In the genomic region with DNA sequence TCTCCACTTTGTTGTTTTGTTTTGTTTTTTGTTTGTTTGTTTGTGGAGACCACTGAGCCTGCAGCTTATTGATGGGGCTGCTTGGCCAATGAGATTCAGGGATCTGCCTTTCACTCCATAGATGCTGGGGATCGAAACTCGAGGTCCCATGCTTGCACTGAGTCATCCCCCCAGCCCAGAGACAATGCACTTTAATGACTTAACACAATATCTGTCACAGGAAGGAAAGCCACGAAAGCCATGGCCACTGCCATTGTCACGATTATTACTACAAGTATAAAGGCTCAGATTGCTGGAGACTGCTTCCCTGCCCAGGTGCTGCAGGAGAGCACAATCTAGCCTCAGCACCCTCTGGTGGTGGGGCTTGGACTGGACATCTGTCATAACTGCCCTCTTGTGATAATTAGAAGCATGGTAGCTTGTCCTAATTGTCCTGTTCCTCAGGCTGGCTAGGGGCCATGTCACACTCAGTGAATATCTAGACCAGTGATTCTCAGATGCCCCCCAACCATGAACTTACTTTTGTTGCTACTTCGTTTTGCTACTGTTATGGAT, we compare ENCODE assay signal across 10 mouse cellular contexts. TPM values are rescaled to one million over a fixed set of nuclear protein-coding genes. Genes with fewer than 3 reads are reported as not detected.
DNase-seq lines count a peak whose midpoint lies in the region; ATAC-seq and TF ChIP-seq lines count a peak whose summit lies in the region.
"Had no signal": no experiment of that assay in that cellular context is flagged by ENCODE, and none has a peak within 500 bp of the region (broad histone marks: within the 10 kb centered on the region; RNA-seq: fewer than 3 reads in every experiment).

No protein-coding gene starts in this region.

- H3K4me3 ChIP-seq in heart, adult 2 months, result no peak overlapping the region
- H3K4me3 ChIP-seq in heart, embryonic 10.5 days, result no peak overlapping the region
- no peak overlapping the region for H3K4me3 ChIP-seq in liver, postnatal 0 days (ENCODE audit: low read depth, low read length)
- no peak overlapping the region for H3K4me3 ChIP-seq in liver, embryonic 12.5 days
- no peak overlapping the region for H3K4me3 ChIP-seq in MEL (ENCODE audit: control insufficient read depth in 1 of 2, insufficient read depth in 1 of 2, low read depth in 2 of 2, low read length in 2 of 2)
- H3K4me3 ChIP-seq: hindbrain, embryonic 12.5 days had no signal

- H3K79me2 ChIP-seq in heart, adult 2 months (replicated peaks; ENCODE audit: control insufficient read depth, insufficient read depth, low read length), result no peaks in the 10 kb centered on the region
- no peaks in the 10 kb centered on the region for H3K79me2 ChIP-seq in MEL (ENCODE audit: control insufficient read depth, insufficient read depth, low read length, poor library complexity)

- 38% methylated on average over 5 of the region's 5 CpGs for WGBS in heart, adult 2 months
- WGBS in heart, embryonic 10.5 days, result 61% methylated on average over 5 of the region's 5 CpGs
- WGBS in liver, postnatal 0 days (ENCODE audit: insufficient replicate concordance), result 37% methylated on average over 5 of the region's 5 CpGs
- 43% methylated on average over 5 of the region's 5 CpGs for WGBS in liver, embryonic 12.5 days (ENCODE audit: insufficient replicate concordance)

- no peak overlapping the region for H3K27ac ChIP-seq in heart, adult 2 months
- H3K27ac ChIP-seq in heart, embryonic 10.5 days, result no peak overlapping the region
- no peak overlapping the region for H3K27ac ChIP-seq in liver, postnatal 0 days (ENCODE audit: low read depth)
- H3K27ac ChIP-seq in liver, embryonic 12.5 days, result no peak overlapping the region
- no peak overlapping the region for H3K27ac ChIP-seq in MEL (ENCODE audit: control insufficient read depth, low read depth, low read length)
- H3K27ac ChIP-seq: hindbrain, embryonic 12.5 days; macrophage had no signal

- no peaks in the 10 kb centered on the region for H3K9me3 ChIP-seq in heart, embryonic 10.5 days
- no peaks in the 10 kb centered on the region for H3K9me3 ChIP-seq in liver, postnatal 0 days (ENCODE audit: low read length)
- no peaks in the 10 kb centered on the region for H3K9me3 ChIP-seq in liver, embryonic 12.5 days (replicated peaks)
- no peaks in the 10 kb centered on the region for H3K9me3 ChIP-seq in MEL (replicated peaks; ENCODE audit: insufficient read depth, low read length)
- H3K9me3 ChIP-seq: hindbrain, embryonic 12.5 days had no signal

- TF ChIP-seq RAD21 in MEL (IDR thresholded peaks at IDR 0.05; ENCODE audit: low read depth, low read length), result no peak

- no peaks in the 10 kb centered on the region for H3K4me1 ChIP-seq in heart, adult 2 months (ENCODE audit: control insufficient read depth, insufficient read depth, low read length)
- no peaks in the 10 kb centered on the region for H3K4me1 ChIP-seq in heart, embryonic 10.5 days
- H3K4me1 ChIP-seq in liver, postnatal 0 days (ENCODE audit: insufficient read depth), result no peaks in the 10 kb centered on the region
- H3K4me1 ChIP-seq in liver, embryonic 12.5 days, result no peaks in the 10 kb centered on the region
- H3K4me1 ChIP-seq in MEL (ENCODE audit: control insufficient read depth in 1 of 2, insufficient read depth in 2 of 2, low read length in 2 of 2), result no peaks in the 10 kb centered on the region

- intact Hi-C loops in heart, adult 2 months (cut with DNase I), result no loop called here

- no peak for DNase-seq in heart, adult 2 months
- DNase-seq in heart, embryonic 10.5 days (ENCODE audit: low spot score), result no peak
- no peak for DNase-seq in liver, postnatal 0 days
- DNase-seq in MEL (ENCODE audit: low read depth, low spot score), result no peak
- no peak for DNase-seq in spleen, postnatal 36 days (ENCODE audit: low spot score in 2 of 2)

- H3K27me3 ChIP-seq in heart, adult 2 months (ENCODE audit: control insufficient read depth, insufficient read depth, low read length), result no peaks in the 10 kb centered on the region
- no peaks in the 10 kb centered on the region for H3K27me3 ChIP-seq in heart, embryonic 10.5 days (ENCODE audit: insufficient read depth, poor library complexity, severe bottlenecking)
- no peaks in the 10 kb centered on the region for H3K27me3 ChIP-seq in liver, postnatal 0 days (ENCODE audit: insufficient read depth, low read length)
- no peaks in the 10 kb centered on the region for H3K27me3 ChIP-seq in liver, embryonic 12.5 days (replicated peaks)
- H3K27me3 ChIP-seq in MEL (ENCODE audit: control insufficient read depth in 1 of 2, insufficient read depth in 2 of 2, low read length in 2 of 2), result peaks cover 0 to 3% of the 10 kb centered on the region in 2 experiments; a peak in 1 of 4 replicates
- H3K27me3 ChIP-seq: hindbrain, embryonic 12.5 days had no signal

- TF ChIP-seq CTCF in heart, adult 2 months (IDR thresholded peaks at IDR 0.05), result peak; percentile 63
- peak; percentile 46 for TF ChIP-seq CTCF in liver, postnatal 0 days (IDR thresholded peaks at IDR 0.05; ENCODE audit: low read depth)
- peak; percentile 28 to 39 (median 29); a peak in 5 of 6 replicates for TF ChIP-seq CTCF in MEL (IDR thresholded peaks at IDR 0.05 in 2 of 3, conservative IDR thresholded peaks at IDR 0.05 in 1 of 3; ENCODE audit: control insufficient read depth in 1 of 3, insufficient read depth in 1 of 3, low read depth in 2 of 3, low read length in 3 of 3, poor library complexity in 1 of 3, severe bottlenecking in 1 of 3)

- no peak for TF ChIP-seq EP300 in heart, adult 2 months (IDR thresholded peaks at IDR 0.05; ENCODE audit: insufficient read depth, low read depth, low read length)
- TF ChIP-seq EP300 in liver, postnatal 0 days (IDR thresholded peaks at IDR 0.05; ENCODE audit: low read depth), result no peak
- TF ChIP-seq EP300 in MEL (IDR thresholded peaks at IDR 0.05; ENCODE audit: low read depth in 1 of 2, low read length in 2 of 2), result no peak

- no peak for ATAC-seq in liver, postnatal 0 days
- no peak for ATAC-seq in liver, embryonic 12.5 days
- 0 out of 2 replicates have a peak, but pooled peaks have one; percentile 32 for ATAC-seq in common myeloid progenitor, adult 5-6 weeks (replicated peaks; ENCODE audit: low read depth, poor library complexity, severe bottlenecking)

- H3K9ac ChIP-seq in heart, adult 2 months (ENCODE audit: low read depth, low read length), result no peak overlapping the region
- H3K9ac ChIP-seq in liver, postnatal 0 days (replicated peaks), result no peak overlapping the region
- H3K9ac ChIP-seq in liver, embryonic 12.5 days, result no peak overlapping the region
- no peak overlapping the region for H3K9ac ChIP-seq in MEL (ENCODE audit: control insufficient read depth, low read depth, low read length, poor library complexity, severe bottlenecking)
- H3K9ac ChIP-seq: hindbrain, embryonic 12.5 days had no signal

- H3K4me2 ChIP-seq in liver, postnatal 0 days (ENCODE audit: low read depth, low read length), result no peak overlapping the region
- H3K4me2 ChIP-seq in liver, embryonic 12.5 days, result no peak overlapping the region
- H3K4me2 ChIP-seq: hindbrain, embryonic 12.5 days had no signal

- no peak for TF ChIP-seq POLR2A in heart, adult 2 months (IDR thresholded peaks at IDR 0.05; ENCODE audit: insufficient read depth, low read depth, low read length)
- no peak for TF ChIP-seq POLR2A in MEL (IDR thresholded peaks at IDR 0.05; ENCODE audit: control insufficient read depth in 1 of 2, insufficient read depth in 1 of 2, low read depth in 1 of 2, low read length in 2 of 2, poor library complexity in 1 of 2)

- no peaks in the 10 kb centered on the region for H3K36me3 ChIP-seq in heart, adult 2 months (ENCODE audit: control insufficient read depth, insufficient read depth, low read length)
- H3K36me3 ChIP-seq in heart, embryonic 10.5 days, result no peaks in the 10 kb centered on the region
- no peaks in the 10 kb centered on the region for H3K36me3 ChIP-seq in liver, postnatal 0 days (replicated peaks; ENCODE audit: insufficient read depth, low read length)
- no peaks in the 10 kb centered on the region for H3K36me3 ChIP-seq in liver, embryonic 12.5 days
- no peaks in the 10 kb centered on the region for H3K36me3 ChIP-seq in MEL (ENCODE audit: control insufficient read depth in 1 of 2, insufficient read depth in 2 of 2, low read length in 2 of 2)

RNA-seq across cellular contexts. Expression of a gene that starts 17.2 kb away (rescaled TPM):
- under 1 TPM; 0.43 to 0.47 TPM for total RNA-seq in heart, adult 2 months (2021)
- polyA plus RNA-seq in heart, adult 2 months (2012; rRNA removed), result 1.3 and 2.0 TPM in 2 replicates
- 0.05 and 0.10 TPM in 2 replicates for polyA plus RNA-seq in heart, embryonic 10.5 days (2016; fragmentation: Nextera tagmentation; extraction: Ambion mirVana)
- polyA plus RNA-seq in liver, postnatal 0 days (2015; fragmentation: Nextera tagmentation; extraction: Ambion mirVana), result 0.05 and 0.06 TPM in 2 replicates
- polyA plus RNA-seq in liver, embryonic 12.5 days (2016; fragmentation: Nextera tagmentation; extraction: Ambion mirVana), result 0.01 and 0.05 TPM in 2 replicates
- not detected in 2 replicates for total RNA-seq in MEL (2012; rRNA removed)
- polyA plus RNA-seq in MEL (2012; ENCODE audit: insufficient read depth in 1 of 2, insufficient read length in 2 of 2, low read depth in 1 of 2, low replicate concordance in 2 of 2, missing spikeins in 1 of 2), result under 1 TPM in 1 of 2 experiments, not detected in 1; 0.06 TPM
- not detected in 2 replicates for total RNA-seq in common myeloid progenitor, adult 5-6 weeks (2017)
- polyA plus RNA-seq: macrophage had no signal

RNA-seq across cellular contexts. Expression of a gene that starts 52.7 kb away (rescaled TPM):
- 100 to 1,000 TPM; 169 to 189 TPM for total RNA-seq in heart, adult 2 months (2021)
- 199 and 263 TPM in 2 replicates for polyA plus RNA-seq in heart, adult 2 months (2012; rRNA removed)
- 132 and 134 TPM in 2 replicates for polyA plus RNA-seq in heart, embryonic 10.5 days (2016; fragmentation: Nextera tagmentation; extraction: Ambion mirVana)
- polyA plus RNA-seq in liver, postnatal 0 days (2015; fragmentation: Nextera tagmentation; extraction: Ambion mirVana), result 20.9 and 24.2 TPM in 2 replicates
- 62.3 and 66.2 TPM in 2 replicates for polyA plus RNA-seq in liver, embryonic 12.5 days (2016; fragmentation: Nextera tagmentation; extraction: Ambion mirVana)
- total RNA-seq in MEL (2012; rRNA removed), result 74.3 and 86.8 TPM in 2 replicates
- polyA plus RNA-seq in MEL (2012; ENCODE audit: insufficient read depth in 1 of 2, insufficient read length in 2 of 2, low read depth in 1 of 2, low replicate concordance in 2 of 2, missing spikeins in 1 of 2), result 100 to 1,000 TPM; 117 to 637 TPM
- total RNA-seq in common myeloid progenitor, adult 5-6 weeks (2017), result 69.3 and 90.7 TPM in 2 replicates

RNA-seq across cellular contexts. Expression of a gene that starts 52.8 kb away (rescaled TPM):
- 10 to 100 TPM; 47.3 to 51.7 TPM for total RNA-seq in heart, adult 2 months (2021)
- polyA plus RNA-seq in heart, adult 2 months (2012; rRNA removed), result 28.9 and 46.7 TPM in 2 replicates
- polyA plus RNA-seq in heart, embryonic 10.5 days (2016; fragmentation: Nextera tagmentation; extraction: Ambion mirVana), result 66.0 and 67.5 TPM in 2 replicates
- 16.8 and 17.6 TPM in 2 replicates for polyA plus RNA-seq in liver, postnatal 0 days (2015; fragmentation: Nextera tagmentation; extraction: Ambion mirVana)
- 39.6 and 40.8 TPM in 2 replicates for polyA plus RNA-seq in liver, embryonic 12.5 days (2016; fragmentation: Nextera tagmentation; extraction: Ambion mirVana)
- 57.5 and 64.0 TPM in 2 replicates for total RNA-seq in MEL (2012; rRNA removed)
- polyA plus RNA-seq in MEL (2012; ENCODE audit: insufficient read depth in 1 of 2, insufficient read length in 2 of 2, low read depth in 1 of 2, low replicate concordance in 2 of 2, missing spikeins in 1 of 2), result 10 to 100 TPM; 54.8 to 68.9 TPM
- total RNA-seq in common myeloid progenitor, adult 5-6 weeks (2017), result 69.2 and 77.3 TPM in 2 replicates

RNA-seq across cellular contexts. Expression of a gene that starts 58.5 kb away (rescaled TPM):
- 1 to 10 TPM; 1.6 to 2.1 TPM for total RNA-seq in heart, adult 2 months (2021)
- polyA plus RNA-seq in heart, adult 2 months (2012; rRNA removed), result 1.8 and 3.2 TPM in 2 replicates
- 2.5 and 8.2 TPM in 2 replicates for polyA plus RNA-seq in heart, embryonic 10.5 days (2016; fragmentation: Nextera tagmentation; extraction: Ambion mirVana)
- polyA plus RNA-seq in liver, postnatal 0 days (2015; fragmentation: Nextera tagmentation; extraction: Ambion mirVana), result 3.7 and 5.6 TPM in 2 replicates
- polyA plus RNA-seq in liver, embryonic 12.5 days (2016; fragmentation: Nextera tagmentation; extraction: Ambion mirVana), result 2.9 and 3.2 TPM in 2 replicates
- total RNA-seq in MEL (2012; rRNA removed), result 0.31 and 0.33 TPM in 2 replicates
- polyA plus RNA-seq in MEL (2012; ENCODE audit: insufficient read depth in 1 of 2, insufficient read length in 2 of 2, low read depth in 1 of 2, low replicate concordance in 2 of 2, missing spikeins in 1 of 2), result 1 to 10 TPM in 1 of 2 experiments, not detected in 1; 1.8 TPM
- not detected in 2 replicates for total RNA-seq in common myeloid progenitor, adult 5-6 weeks (2017)
- total RNA-seq: left cerebral cortex, postnatal 10 days had no signal
- polyA plus RNA-seq: macrophage had no signal
